ENCODE assay signal across 7 mouse cellular contexts in the genomic region with DNA sequence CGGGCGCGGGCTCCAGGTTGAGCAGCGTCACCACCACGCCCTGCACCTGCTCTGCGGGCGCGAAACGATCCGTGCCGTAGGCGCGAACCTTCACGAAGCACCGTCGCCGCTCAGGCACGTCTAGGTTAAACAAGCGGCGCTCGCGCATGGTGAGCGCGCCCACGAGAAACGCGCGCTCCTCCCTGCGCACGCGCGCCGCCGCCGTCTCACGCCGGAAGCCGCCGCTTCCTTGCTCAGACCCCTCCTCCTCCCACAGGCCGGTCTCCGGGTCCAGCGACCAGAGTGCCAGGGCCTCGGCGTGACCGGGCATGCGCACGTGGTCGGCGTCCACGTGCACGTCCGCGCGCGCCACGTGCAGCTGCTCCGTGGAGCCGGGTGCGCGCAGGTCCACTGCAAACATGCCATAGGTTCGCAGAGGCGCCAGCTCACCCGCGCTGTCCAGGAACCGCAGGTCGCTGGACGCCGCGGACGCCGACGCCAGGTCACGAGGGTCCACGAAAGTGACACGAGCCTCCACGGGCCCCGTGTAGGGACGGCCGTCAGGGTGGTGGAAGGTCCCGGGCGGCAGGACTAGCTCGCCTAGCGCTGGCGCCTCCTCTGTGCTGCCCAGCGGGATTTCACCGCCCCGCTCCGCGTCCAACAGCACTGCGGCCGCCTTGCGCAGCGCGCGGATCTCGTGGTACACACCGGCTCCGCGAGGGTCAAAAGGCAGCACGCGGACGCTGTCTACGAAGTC. TPM values are rescaled to one million over a fixed set of nuclear protein-coding genes. Genes with fewer than 3 reads are reported as not detected.
DNase-seq lines count a peak whose midpoint lies in the region; ATAC-seq and TF ChIP-seq lines count a peak whose summit lies in the region.

No protein-coding gene starts in this region.

- peak; percentile 50 for DNase-seq in urinary bladder, postnatal 25 days (ENCODE audit: low spot score)
- no peak for DNase-seq in urinary bladder, postnatal 10 days (ENCODE audit: low spot score)
- peak; percentile 61 to 64 for DNase-seq in left cerebral cortex, postnatal 25 days (ENCODE audit: low spot score in 2 of 2)
- DNase-seq in mesoderm, embryonic 11.5 days (ENCODE audit: low read depth, low spot score), result peak; percentile 72
- peak; percentile 66 for DNase-seq in stomach, postnatal 0 days (ENCODE audit: low spot score)

- no peak overlapping the region for H3K27ac ChIP-seq in embryonic facial prominence, embryonic 13.5 days
- H3K27ac ChIP-seq in hindbrain, embryonic 12.5 days, result no peak overlapping the region
- no peak overlapping the region for H3K27ac ChIP-seq in stomach, postnatal 0 days (replicated peaks)

- H3K4me3 ChIP-seq in embryonic facial prominence, embryonic 13.5 days, result peak overlapping the region; percentile 46
- peak overlapping the region; percentile 39 for H3K4me3 ChIP-seq in hindbrain, embryonic 12.5 days
- H3K4me3 ChIP-seq in stomach, postnatal 0 days (ENCODE audit: low read depth, low read length), result peak overlapping the region; percentile 39

- WGBS in embryonic facial prominence, embryonic 13.5 days, result 6% methylated on average over 103 of the region's 103 CpGs
- 5% methylated on average over 101 of the region's 103 CpGs for WGBS in hindbrain, embryonic 12.5 days
- WGBS in stomach, postnatal 0 days, result 4% methylated on average over 63 of the region's 103 CpGs

- H3K36me3 ChIP-seq in embryonic facial prominence, embryonic 13.5 days, result no peaks in the 10 kb centered on the region
- no peaks in the 10 kb centered on the region for H3K36me3 ChIP-seq in hindbrain, embryonic 12.5 days
- H3K36me3 ChIP-seq in stomach, postnatal 0 days (ENCODE audit: control insufficient read depth, insufficient read depth, low read length), result no peaks in the 10 kb centered on the region

- no peaks in the 10 kb centered on the region for H3K9me3 ChIP-seq in embryonic facial prominence, embryonic 13.5 days
- no peaks in the 10 kb centered on the region for H3K9me3 ChIP-seq in hindbrain, embryonic 12.5 days (replicated peaks)
- no peaks in the 10 kb centered on the region for H3K9me3 ChIP-seq in stomach, postnatal 0 days (ENCODE audit: control insufficient read depth, low read length)

- intact Hi-C loops in left cerebral cortex, postnatal 25 days (cut with DNase I), result no loop called here

- ATAC-seq in embryonic facial prominence, embryonic 13.5 days (ENCODE audit: insufficient number of reproducible peaks, insufficient read depth, low FRiP score, low TSS enrichment, low read depth), result peak; percentile 27; the same call in 1 of the 2 replicates
- ATAC-seq in hindbrain, embryonic 12.5 days (ENCODE audit: low FRiP score), result peak; percentile 55
- ATAC-seq in stomach, postnatal 0 days (ENCODE audit: low FRiP score, low TSS enrichment), result peak; percentile 56

- peak overlapping the region; percentile 61 for H3K4me2 ChIP-seq in embryonic facial prominence, embryonic 13.5 days
- peak overlapping the region; percentile 54 for H3K4me2 ChIP-seq in hindbrain, embryonic 12.5 days (replicated peaks)
- H3K4me2 ChIP-seq in stomach, postnatal 0 days (replicated peaks; ENCODE audit: low read depth), result peak overlapping the region; percentile 55

- no peak for TF ChIP-seq EP300 in stomach, postnatal 0 days (optimal IDR thresholded peaks at IDR 0.05)

- peaks cover 34% of the 10 kb centered on the region for H3K4me1 ChIP-seq in embryonic facial prominence, embryonic 13.5 days
- H3K4me1 ChIP-seq in hindbrain, embryonic 12.5 days, result peaks cover 16% of the 10 kb centered on the region
- no peaks in the 10 kb centered on the region for H3K4me1 ChIP-seq in stomach, postnatal 0 days (replicated peaks; ENCODE audit: control insufficient read depth, insufficient read depth)

- H3K9ac ChIP-seq in embryonic facial prominence, embryonic 13.5 days, result peak overlapping the region; percentile 55; the same call in 1 of the 2 replicates
- peak overlapping the region; percentile 43; the same call in 1 of the 2 replicates for H3K9ac ChIP-seq in hindbrain, embryonic 12.5 days
- no peak overlapping the region for H3K9ac ChIP-seq in stomach, postnatal 0 days (ENCODE audit: low read length)

- peaks cover 100% of the 10 kb centered on the region for H3K27me3 ChIP-seq in embryonic facial prominence, embryonic 13.5 days
- peaks cover 92% of the 10 kb centered on the region for H3K27me3 ChIP-seq in hindbrain, embryonic 12.5 days
- H3K27me3 ChIP-seq in stomach, postnatal 0 days (ENCODE audit: control insufficient read depth, insufficient read depth, low read length), result peaks cover 35% of the 10 kb centered on the region

- no peak for TF ChIP-seq CTCF in stomach, postnatal 0 days (IDR thresholded peaks at IDR 0.05; ENCODE audit: low read depth)

RNA-seq across cellular contexts. Expression of a gene that starts 5.3 kb away (rescaled TPM):
- polyA plus RNA-seq in embryonic facial prominence, embryonic 13.5 days (2015; fragmentation: Nextera tagmentation; extraction: Ambion mirVana), result 0.96 and 1.1 TPM in 2 replicates
- 1.2 and 1.5 TPM in 2 replicates for polyA plus RNA-seq in hindbrain, embryonic 12.5 days (2016; fragmentation: Nextera tagmentation; extraction: Ambion mirVana)
- 1 to 10 TPM in 1 of 2 experiments, under 1 TPM in 1; 0.76 to 1.1 TPM for total RNA-seq in left cerebral cortex, postnatal 25 days (2021)
- 0.30 and 0.36 TPM in 2 replicates for polyA plus RNA-seq in stomach, postnatal 0 days (2015; fragmentation: Nextera tagmentation; extraction: Ambion mirVana)

RNA-seq across cellular contexts. Expression of a gene that starts 19.8 kb away (rescaled TPM):
- polyA plus RNA-seq in embryonic facial prominence, embryonic 13.5 days (2015; fragmentation: Nextera tagmentation; extraction: Ambion mirVana), result 4.5 and 4.7 TPM in 2 replicates
- 4.1 and 4.7 TPM in 2 replicates for polyA plus RNA-seq in hindbrain, embryonic 12.5 days (2016; fragmentation: Nextera tagmentation; extraction: Ambion mirVana)
- total RNA-seq in left cerebral cortex, postnatal 25 days (2021), result under 1 TPM; 0.53 to 0.66 TPM
- polyA plus RNA-seq in stomach, postnatal 0 days (2015; fragmentation: Nextera tagmentation; extraction: Ambion mirVana), result 2.1 and 2.7 TPM in 2 replicates

RNA-seq across cellular contexts. Expression of a gene that starts 20.2 kb away (rescaled TPM):
- 178 and 184 TPM in 2 replicates for polyA plus RNA-seq in embryonic facial prominence, embryonic 13.5 days (2015; fragmentation: Nextera tagmentation; extraction: Ambion mirVana)
- polyA plus RNA-seq in hindbrain, embryonic 12.5 days (2016; fragmentation: Nextera tagmentation; extraction: Ambion mirVana), result 160 and 167 TPM in 2 replicates
- total RNA-seq in left cerebral cortex, postnatal 25 days (2021), result 100 to 1,000 TPM; 153 to 154 TPM
- 199 and 205 TPM in 2 replicates for polyA plus RNA-seq in stomach, postnatal 0 days (2015; fragmentation: Nextera tagmentation; extraction: Ambion mirVana)

RNA-seq across cellular contexts. Expression of a gene that starts 20.3 kb away (rescaled TPM):
- polyA plus RNA-seq in embryonic facial prominence, embryonic 13.5 days (2015; fragmentation: Nextera tagmentation; extraction: Ambion mirVana), result 3.6 TPM in 2 replicates
- 10.1 and 12.4 TPM in 2 replicates for polyA plus RNA-seq in hindbrain, embryonic 12.5 days (2016; fragmentation: Nextera tagmentation; extraction: Ambion mirVana)
- 10 to 100 TPM; 21.6 to 23.7 TPM for total RNA-seq in left cerebral cortex, postnatal 25 days (2021)
- 1.6 and 2.7 TPM in 2 replicates for polyA plus RNA-seq in stomach, postnatal 0 days (2015; fragmentation: Nextera tagmentation; extraction: Ambion mirVana)

RNA-seq across cellular contexts. Expression of a gene that starts 49.9 kb away (rescaled TPM):
- 8.7 and 9.7 TPM in 2 replicates for polyA plus RNA-seq in embryonic facial prominence, embryonic 13.5 days (2015; fragmentation: Nextera tagmentation; extraction: Ambion mirVana)
- polyA plus RNA-seq in hindbrain, embryonic 12.5 days (2016; fragmentation: Nextera tagmentation; extraction: Ambion mirVana), result 36.4 and 39.0 TPM in 2 replicates
- 10 to 100 TPM; 16.9 to 17.4 TPM for total RNA-seq in left cerebral cortex, postnatal 25 days (2021)
- polyA plus RNA-seq in stomach, postnatal 0 days (2015; fragmentation: Nextera tagmentation; extraction: Ambion mirVana), result 4.9 and 5.1 TPM in 2 replicates
